Mouse (Mus musculus) thymus, postnatal 25 days (tissue): ENCODE measurements at regions not wholly inside any gene's neighbourhood (a gene's known extent, or its start where the extent isn't known, plus 50 kb on each side); places are given as distances from the start of the nearest gene placed in this dataset.

Source experiments
- DNase-seq: peaks from one replicate; pipeline ENCODE4 v3.0.0; 2022

DNA sequence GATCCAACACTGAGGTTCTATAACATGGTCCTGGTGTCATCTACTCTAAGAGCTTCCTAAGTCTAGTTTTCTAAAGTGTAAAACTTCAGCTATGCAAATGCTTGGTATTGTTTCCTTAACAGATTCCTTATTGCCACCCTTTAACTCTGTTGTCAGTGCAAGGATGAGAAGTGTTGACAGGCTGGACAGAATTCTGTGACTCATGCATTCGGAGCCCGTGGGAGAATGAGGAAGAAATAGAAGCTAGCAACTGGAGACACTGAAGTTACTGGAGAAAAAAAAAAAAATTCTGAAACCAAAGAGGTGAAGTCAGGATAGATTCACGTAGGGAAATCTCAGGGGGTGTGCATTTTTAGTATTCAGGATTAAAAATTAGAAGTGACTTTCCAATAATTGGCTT, 128.6 kb upstream of the Pum3 start:
- DNase-seq, result no peak

DNA sequence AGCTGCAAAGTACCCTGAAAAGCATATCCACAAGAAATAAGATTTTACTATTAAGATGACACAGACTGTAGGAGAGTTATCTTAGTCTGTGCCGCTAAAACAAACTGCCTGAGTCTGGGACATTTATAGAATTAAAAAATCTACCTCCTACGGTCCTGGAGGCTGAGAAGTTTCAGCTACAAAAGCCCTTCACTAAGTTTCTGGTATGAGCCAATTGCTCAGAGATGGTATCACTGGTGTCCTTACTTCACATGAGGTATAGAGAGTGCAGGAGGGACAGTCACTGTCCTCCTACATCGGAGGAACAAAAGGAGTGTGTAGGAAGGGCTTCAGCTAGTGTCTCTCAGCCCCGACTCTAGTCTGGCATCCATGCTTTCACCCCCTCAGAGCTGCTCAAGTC, 127.1 kb upstream of the Pum3 start:
- DNase-seq, result no peak

DNA sequence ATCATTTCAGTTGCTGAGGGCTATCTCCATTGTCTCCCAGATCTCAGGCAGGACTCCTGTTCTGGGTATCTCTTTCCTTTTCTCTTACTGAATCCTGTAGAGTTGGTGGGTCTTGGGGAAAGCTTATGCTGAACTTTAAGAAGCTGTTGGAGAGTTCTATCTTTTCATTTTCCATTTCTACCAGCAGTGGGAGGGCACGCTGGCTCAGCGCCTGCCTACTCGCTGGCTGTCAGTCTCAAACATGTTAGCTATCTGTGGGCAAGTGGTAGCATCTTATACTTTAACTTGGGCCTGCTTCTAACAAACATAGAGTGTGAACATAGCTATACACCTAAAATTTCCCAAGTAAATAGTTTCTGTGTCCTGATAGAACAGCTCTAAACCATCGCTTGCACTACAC, 125.2 kb upstream of the Pum3 start:
- DNase-seq, result no peak

DNA sequence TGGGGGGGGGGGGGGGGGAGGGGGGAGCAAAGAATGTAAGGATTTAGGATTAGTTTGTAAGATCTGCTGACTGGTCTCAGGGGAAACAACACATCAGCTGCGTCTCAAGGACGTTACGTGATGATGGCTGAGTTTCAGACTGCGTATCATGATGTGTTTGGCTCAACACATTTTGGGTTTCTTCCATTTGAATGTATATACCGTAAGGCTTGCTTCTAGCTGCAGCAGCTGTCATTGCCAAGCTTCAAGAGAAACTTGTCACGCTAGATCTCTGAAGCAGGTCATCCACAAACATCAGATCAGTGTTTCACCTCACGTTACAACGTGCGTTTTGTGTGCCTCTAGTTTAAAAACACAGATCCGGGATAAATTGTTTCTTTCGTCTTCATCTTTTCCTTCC, 123.6 kb upstream of the Pum3 start:
- no peak for DNase-seq

DNA sequence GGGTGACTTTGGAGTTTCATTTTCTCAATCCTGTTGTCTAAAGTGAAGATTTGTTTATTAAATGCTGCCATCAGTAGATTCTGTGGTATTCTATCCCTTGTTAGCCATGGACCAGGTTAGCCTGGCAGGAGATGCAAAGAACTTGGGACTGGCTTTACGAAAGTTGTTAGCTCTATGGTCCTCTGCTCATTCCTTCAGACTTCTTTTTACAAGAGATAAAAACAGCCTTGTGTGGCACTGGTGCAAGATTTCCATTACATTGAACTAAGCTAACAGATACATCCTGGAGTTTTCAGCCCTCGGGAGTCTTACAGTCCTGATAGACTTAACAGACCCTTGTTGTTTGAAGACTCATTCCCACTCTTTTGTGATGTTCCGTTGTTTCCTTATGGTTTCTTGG, 108.1 kb upstream of the Pum3 start:
- DNase-seq, result no peak

DNA sequence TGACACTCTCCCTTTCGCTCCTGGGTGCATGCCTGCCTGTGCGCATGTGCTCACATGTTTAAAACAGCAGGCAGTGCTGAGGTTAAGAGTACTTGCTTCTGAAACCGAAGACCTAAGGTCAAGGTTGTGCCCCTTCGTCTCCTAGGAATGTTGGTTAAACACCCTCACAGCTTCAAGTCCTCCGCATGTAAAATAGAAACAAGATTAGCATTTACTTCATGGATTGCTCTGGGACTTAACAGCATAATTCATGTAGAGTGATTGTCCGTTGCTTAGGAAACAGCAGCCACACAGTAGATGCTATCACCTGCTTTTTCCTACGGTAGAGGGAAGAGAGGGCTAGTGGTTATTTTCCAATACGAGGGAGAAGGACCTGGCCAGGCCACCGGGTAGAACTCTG, 107.4 kb upstream of the Pum3 start:
- no peak for DNase-seq

DNA sequence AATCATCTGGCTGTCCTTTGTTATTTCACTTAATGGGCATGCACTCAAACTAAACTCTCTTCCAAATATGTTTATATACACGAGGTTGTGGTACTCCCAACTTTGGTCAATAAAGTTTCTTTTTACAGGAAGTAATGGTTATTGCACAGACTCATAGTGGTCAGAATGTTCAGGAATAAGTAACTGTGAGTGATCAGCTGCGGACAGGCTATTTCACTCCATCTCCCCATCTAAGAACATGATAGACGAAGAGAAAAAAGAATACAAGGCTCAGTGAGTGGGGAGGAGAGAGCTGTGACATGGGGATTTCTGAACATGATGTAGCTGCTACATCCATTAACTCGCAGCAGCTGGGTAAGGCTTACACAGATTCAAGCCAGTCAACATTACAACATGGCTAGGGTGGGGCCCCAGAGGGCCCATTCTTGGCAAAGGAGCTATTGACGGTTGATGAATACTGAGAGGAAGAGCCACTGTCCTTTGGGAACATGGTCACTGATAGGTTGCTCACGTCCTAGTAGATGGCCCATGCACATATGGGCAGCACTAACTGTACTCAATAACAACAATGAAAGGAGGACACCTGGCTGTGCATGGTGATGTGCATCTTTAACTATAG, 98.4 kb upstream of the Pum3 start:
- no peak for DNase-seq

DNA sequence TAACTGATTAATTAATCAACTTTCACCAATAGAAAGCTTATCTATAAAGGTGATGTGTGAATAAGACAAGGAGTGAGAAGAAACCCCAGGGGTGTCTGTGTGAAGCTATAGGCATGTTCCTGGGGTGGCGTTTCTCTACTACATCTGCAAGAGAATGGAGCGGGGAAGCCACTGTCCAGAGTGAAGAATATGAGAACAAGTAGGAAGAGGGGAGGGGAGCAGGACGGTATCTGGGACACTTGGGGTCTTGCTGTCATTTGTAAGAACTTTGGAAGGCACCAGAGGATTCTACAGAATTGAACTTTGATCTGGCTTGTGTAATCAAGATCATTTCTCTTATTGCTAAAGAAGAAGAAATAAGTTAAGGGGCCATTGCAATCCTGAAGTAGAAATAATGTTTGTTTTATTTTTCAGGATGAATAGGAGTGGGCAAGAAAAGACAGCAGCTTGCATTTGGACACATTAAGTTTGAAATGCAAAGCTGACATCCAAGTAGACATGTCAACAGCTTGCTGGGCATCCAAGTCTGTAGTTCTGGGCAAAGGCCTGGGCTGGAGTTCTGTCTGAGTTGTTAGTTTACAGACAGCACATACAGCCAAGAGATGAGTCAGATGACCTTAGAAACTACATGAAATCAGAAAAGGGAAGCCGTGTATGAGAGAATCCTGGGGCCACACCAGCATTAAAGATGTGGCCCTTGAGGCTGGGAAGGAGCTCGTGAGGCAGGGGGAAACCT, 89.9 kb upstream of the Pum3 start:
- DNase-seq, result no peak

DNA sequence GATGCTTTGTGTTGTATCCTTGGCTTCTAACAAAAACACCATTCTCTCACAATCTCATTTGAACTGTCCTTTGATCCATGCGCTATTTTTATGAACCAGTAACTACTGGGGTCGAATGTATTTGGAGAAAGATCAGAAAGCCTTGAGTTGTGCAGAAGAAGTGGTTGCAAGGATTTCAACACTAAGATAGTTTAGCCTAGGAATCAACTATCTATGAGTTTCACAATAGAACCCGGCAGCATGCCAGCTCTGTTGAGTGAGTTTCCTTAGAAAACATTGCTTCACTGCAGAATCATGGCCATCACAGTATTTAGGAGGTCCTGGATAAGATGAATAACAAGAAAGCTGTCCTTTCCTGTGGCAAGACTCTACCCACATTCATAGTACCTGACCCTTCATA, 84.6 kb upstream of the Pum3 start:
- no peak for DNase-seq

DNA sequence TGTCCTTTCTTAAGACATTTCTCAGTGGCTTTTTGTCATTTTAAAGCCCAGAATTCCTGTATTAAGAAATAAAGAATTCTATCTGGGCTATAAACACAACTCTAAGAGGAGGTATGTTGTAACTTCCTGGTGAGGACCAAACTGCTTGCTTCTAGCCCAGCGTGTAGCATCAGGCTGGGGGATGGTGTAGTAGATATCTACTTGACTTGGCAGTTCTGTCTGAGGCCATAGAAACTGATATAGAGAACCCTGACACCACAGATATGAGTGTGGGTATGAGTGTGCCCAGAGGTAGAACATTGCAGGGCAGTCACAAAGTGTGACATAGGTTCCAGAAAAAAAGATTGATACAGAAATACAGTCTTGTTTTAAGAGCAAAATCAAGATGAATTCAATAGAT, 83.9 kb upstream of the Pum3 start:
- no peak for DNase-seq

DNA sequence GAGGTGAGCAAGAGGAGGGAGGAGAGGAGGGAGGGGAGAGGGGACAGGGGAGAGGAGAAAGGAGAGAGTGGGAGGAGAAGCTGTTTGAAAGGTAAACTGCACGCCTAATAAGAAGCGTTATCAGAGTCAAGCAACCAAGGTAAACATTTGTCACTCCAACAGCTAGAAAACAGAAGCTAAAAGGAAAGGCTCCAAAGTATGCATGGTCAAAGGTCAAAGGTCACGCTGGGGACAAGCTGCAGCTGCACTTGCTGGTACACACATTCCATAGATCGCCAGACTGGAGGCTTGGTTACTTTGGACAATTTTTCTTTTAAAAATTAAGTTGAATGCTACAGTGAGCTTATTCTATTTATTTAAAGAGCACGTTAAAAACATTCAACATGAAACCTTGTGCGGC, 81.7 kb upstream of the Pum3 start:
- no peak for DNase-seq

DNA sequence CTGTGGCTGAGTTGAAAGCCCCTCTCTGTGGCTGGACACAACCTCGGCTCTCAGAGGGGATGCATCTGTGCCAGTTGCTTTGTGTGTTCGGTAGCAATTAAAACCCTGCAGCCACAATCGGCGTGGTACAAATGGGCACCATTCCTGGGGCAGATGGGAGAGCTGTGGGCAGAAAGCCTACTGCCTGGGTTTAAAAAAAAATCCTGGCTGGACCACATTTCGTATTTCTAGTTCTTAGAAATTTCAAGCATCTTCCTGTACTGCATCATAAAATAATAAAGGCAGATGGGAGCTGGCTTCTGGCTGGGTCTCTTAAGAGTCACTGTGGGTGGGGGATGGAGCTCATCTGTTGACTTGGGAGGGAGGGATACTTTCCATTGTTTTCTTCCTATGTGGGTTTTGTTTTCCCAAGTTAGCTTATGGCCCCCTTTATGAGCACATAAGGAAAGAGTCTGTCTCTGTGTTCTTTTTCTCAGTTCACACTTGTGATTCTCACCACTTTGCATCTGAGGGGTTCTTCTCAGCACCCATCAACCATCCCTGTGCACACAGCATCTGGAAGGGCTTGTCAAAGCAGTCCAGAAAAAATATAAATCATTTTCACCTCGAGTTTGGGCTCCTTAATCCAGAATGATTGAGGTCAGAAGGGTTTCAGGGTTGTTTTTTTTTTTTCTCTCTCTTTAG, 80.5 kb upstream of the Pum3 start:
- no peak for DNase-seq

DNA sequence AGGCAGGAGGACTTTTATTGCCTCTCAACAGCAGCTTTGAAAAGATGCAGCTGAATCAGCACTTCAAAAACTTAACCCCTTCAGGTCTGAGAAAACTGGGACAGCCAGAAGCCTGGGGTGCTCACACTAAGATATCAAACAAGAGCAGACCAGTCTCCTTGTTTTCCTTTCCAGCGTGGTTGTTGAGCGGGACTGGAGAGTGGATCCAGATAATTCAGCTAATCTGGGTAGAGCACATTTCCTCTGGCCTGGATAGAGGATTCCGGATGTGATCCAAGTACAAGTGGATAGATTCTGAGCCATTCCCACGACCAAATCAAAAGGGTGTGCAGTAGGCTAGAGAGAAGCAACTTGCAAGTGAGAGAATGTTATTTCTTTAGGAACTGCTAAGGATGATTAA, 68.7 kb upstream of the Pum3 start:
- no peak for DNase-seq

DNA sequence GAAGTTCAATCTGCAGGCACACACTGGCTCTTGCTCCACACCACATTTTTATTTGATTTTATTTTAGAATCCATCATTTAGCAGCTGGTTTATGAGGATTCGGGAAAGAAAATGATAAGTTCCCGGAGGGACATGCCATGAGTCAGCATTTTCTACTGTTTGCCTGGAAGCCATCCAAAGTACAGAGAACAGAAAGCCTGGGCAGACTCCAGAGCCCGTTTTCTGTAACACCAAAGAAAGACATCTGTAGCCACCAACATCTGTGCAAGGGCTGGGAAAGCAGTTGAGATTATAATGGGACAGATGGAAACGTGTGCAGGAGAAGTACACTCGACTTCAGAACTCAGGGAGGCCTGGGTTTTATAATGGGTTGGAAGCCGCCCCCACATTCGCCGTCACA, 62.8 kb upstream of the Pum3 start:
- DNase-seq, result no peak

DNA sequence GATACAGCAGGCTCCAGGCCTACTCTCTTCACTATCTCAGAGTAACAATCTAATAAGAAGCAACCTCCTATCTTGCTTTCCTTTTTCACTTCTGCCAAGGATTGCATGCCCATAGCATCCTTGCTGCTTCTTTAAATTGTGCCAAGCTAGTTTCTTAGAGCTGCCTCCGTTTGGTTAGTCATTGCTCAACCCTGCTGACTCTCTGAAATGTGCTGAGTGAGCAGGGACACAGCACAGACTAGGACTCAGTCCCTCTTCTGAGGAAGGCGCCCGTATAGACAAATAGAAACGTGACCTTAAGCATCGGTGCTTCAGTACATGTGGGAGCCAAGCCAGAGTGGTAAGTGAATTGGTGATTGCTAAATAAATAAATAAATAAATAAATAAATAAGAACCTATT, 62.2 kb upstream of the Pum3 start:
- no peak for DNase-seq

DNA sequence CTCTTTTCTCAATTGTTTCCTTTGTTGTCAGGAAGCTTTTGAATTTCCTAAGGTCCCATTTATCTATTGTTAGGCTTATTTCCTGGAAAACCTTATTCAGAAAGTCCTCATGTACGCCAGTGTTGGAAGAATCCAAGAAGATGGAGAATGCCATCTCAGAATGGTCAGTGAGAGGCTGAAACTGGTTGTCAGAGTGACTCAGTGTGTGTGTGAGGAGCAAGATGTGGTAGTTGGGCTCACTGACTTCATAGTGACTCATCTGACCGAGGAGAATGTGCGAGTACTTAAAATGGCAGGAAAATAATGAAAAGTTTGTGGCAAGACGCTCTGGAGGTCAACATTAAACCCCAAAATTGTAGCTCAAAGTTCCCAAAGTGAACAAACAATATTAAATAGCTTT, 59.4 kb upstream of the Pum3 start:
- DNase-seq, result no peak
